Mouse (Mus musculus) forebrain, embryonic 14.5 days (tissue): ENCODE results near the gene Hacd2. TPM values are rescaled to one million over a fixed set of nuclear protein-coding genes. Genes with fewer than 3 reads are reported as not detected.

Source experiments
- ATAC-seq: fragments of 200-750 bp; cut with Nextera tagmentation; 2 replicates; pipeline ENCODE4 v1.8.0; 2017; ENCODE audit warnings: mild to moderate bottlenecking, moderate library complexity
- DNase-seq: peaks from one replicate; pipeline ENCODE4 v3.0.0-alpha.2; 2015; ENCODE audit warnings: low spot score
- H3K27ac ChIP-seq: fragments of 300-500 bp; sonication (generic); 2 replicates; pipeline ENCODE4 v1.5.1; 2014; ENCODE audit warnings: low read depth, mild to moderate bottlenecking, control low read depth, low read length, moderate library complexity
- H3K27me3 ChIP-seq: fragments of 300-500 bp; sonication (generic); replicated peaks from 2 replicates; pipeline ENCODE4 v1.6.1; 2014; ENCODE audit warnings: low read length, control low read depth, mixed read lengths; ENCODE audit not compliant: control insufficient read depth, insufficient read depth
- H3K36me3 ChIP-seq: fragments of 300-500 bp; sonication (generic); 2 replicates; pipeline ENCODE4 v1.6.1; 2014; ENCODE audit warnings: low read length, control low read depth; ENCODE audit not compliant: control insufficient read depth, insufficient read depth
- H3K4me1 ChIP-seq: fragments of 300-500 bp; sonication (generic); 2 replicates; pipeline ENCODE4 v1.6.1; 2014; ENCODE audit warnings: antibody characterized with exemption, low read length, control low read depth; ENCODE audit not compliant: control insufficient read depth, insufficient read depth
- H3K4me2 ChIP-seq: fragments of 300-500 bp; sonication (generic); 2 replicates; pipeline ENCODE4 v1.6.1; 2014; ENCODE audit warnings: mild to moderate bottlenecking, control low read depth, low read length
- H3K4me3 ChIP-seq: fragments of 300-500 bp; sonication (generic); 2 replicates; pipeline ENCODE4 v1.5.1; 2014; ENCODE audit warnings: low read depth, low read length, control low read depth
- H3K9ac ChIP-seq: fragments of 300-500 bp; sonication (generic); 2 replicates; pipeline ENCODE4 v1.6.1; 2014; ENCODE audit warnings: mild to moderate bottlenecking, low read length, control low read depth, moderate library complexity
- H3K9me3 ChIP-seq: fragments of 300-500 bp; sonication (generic); replicated peaks from 2 replicates; pipeline ENCODE4 v1.6.1; 2016; ENCODE audit warnings: low read length, control low read depth, mixed read lengths; ENCODE audit not compliant: control insufficient read depth
- WGBS: fragments of 180-500 bp; shearing (Covaris S2); extraction: QIAGEN DNeasy Blood & Tissue Kit; methylation state at CpG from one replicate; pipeline ENCODE4 v1.1.7; 2014; 5-methylcytosine and 5-hydroxymethylcytosine counted together
- polyA plus RNA-seq: library from polyadenylated mRNA; unstranded; fragments of >200 nt; fragmentation: Nextera tagmentation; extraction: Ambion mirVana; gene quantifications from 2 replicates; pipeline ENCODE4 v1.2.1, GENCODE M21; 2014

Gene Hacd2
- polyA plus RNA-seq, 1 experiment from 2014 or later = 32.1 TPM

DNA sequence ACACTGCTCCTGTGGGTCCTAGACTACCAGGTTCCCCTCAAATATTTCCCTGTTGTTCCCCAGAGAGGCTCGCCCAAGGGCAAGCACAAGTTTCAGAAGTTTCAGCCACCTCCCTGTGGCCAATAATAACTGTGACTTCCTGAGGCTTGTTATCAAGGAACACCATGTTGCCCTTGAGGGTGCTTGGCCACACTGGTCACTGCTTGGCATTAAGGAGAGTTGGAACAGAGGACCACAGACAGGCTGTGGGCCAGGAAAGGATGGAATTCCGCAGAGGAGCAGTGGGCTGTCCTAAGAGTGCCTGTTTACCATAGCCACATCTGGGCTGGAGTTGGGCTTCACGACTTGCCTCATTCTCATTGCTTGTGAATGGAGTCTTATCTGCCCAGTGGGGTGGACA is 107.9 kb downstream of the Hacd2 start:
- no peaks in the 10 kb centered on the region for H3K36me3 ChIP-seq
- no peak overlapping the region for H3K4me3 ChIP-seq
- no peaks in the 10 kb centered on the region for H3K9me3 ChIP-seq
- no peak overlapping the region for H3K9ac ChIP-seq
- no peak overlapping the region for H3K27ac ChIP-seq
- no peak overlapping the region for H3K4me2 ChIP-seq
- H3K27me3 ChIP-seq = no peaks in the 10 kb centered on the region
- whole genome bisulfite sequencing = 88% methylated on average over 3 of the region's 3 CpGs
- no peaks in the 10 kb centered on the region for H3K4me1 ChIP-seq
- DNase-seq (no peak), ATAC-seq (no peak)

DNA sequence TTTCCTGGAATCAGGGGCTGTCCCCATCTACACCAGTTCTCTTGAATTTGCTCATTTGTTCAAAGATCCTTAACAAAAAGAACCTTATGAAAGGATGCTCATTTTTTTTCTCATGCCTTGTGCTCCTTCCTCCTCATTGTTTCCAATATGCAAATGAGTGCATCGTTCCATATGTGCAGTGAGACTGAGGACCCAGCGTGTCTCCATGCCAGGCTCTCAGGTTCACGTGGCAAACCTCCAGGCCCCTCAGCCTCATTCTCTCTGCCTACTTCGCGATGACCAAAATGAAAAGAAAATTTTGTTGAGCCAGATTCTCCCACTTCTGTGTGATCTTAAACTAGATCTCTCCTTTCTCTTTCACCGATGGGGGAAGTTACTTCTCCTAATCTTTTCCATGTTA is 117.2 kb downstream of the Hacd2 start:
- Histone ChIP-seq H3K4me1 (peaks cover 17% of the 10 kb centered on the region), H3K4me3 (no peak overlapping the region), H3K27ac (no peak overlapping the region), H3K4me2 (no peak overlapping the region), H3K9ac (no peak overlapping the region), H3K9me3 (no peaks in the 10 kb centered on the region), H3K27me3 (no peaks in the 10 kb centered on the region), H3K36me3 (no peaks in the 10 kb centered on the region)
- ATAC-seq (peak; percentile 65; the same call in 1 of the 2 replicates), DNase-seq (peak; percentile 65)
- WGBS = 17% methylated on average over 6 of the region's 6 CpGs

DNA sequence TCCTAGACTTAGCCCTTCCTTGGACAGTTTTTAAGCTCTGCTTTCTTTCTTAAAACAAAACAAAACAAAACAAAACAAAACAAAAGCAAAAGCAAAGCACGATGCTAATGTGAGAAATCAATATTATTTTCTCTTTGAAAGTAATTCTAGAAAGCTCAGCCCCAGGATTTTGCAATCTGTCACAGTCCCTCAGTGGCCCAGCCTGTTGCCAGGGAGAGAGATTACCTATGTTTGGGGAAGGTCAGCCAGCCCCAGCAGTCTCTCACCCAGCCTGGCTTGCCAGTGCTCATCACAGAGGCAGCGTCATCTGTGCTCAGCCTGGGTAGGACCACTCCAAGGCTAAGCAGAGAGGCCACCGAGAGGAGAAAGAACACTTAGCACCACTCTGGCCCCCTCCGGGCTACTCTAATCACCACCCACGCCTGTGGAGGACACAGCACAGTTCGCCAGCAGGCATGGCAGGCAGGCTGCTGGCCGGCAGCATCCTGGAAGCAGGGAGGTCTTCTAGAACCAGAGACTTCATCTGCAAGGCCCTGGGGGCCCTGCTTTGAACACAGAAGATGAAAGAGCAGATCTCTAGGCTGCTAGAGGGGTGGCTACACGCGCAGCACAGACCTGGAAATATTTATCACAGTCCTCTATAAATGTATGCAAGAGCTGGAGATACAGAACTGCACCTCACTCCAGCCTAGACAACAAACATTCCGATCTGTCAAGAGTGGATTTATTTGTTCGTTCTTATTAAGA is 117.8 kb downstream of the Hacd2 start:
- Histone ChIP-seq H3K9me3 (no peaks in the 10 kb centered on the region), H3K4me3 (no peak overlapping the region), H3K27me3 (no peaks in the 10 kb centered on the region), H3K36me3 (no peaks in the 10 kb centered on the region), H3K4me2 (peak overlapping the region; percentile 22; the same call in 1 of the 2 replicates), H3K9ac (peak overlapping the region; percentile 25; the same call in 1 of the 2 replicates), H3K4me1 (peaks cover 17% of the 10 kb centered on the region), H3K27ac (peak overlapping the region; percentile 64; the same call in 1 of the 2 replicates)
- ATAC-seq (peak; percentile 85), DNase-seq (peak; percentile 59)
- 13% methylated on average over 11 of the region's 11 CpGs for WGBS

DNA sequence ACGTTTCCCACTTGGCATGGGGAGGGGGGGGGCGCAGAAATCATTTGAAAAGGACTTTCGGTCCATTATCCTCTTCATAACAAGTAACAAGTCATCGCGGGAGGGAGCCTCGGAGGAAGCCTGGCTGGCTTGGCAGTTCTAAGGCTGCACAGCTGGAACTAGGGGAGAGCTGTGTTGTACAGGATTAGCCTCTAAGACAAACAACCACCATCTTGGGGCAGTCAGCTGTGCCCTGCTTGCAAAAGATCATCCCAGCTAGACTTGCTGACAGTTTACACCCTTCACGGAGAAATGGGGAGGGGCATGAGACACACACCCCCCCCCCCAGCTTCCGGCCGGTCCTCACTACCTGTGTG is 118.4 kb downstream of the Hacd2 start:
- peak overlapping the region; percentile 22; the same call in 1 of the 2 replicates for H3K4me2 ChIP-seq
- no peak overlapping the region for H3K4me3 ChIP-seq
- H3K27me3 ChIP-seq = no peaks in the 10 kb centered on the region
- H3K27ac ChIP-seq = peak overlapping the region; percentile 64; the same call in 1 of the 2 replicates
- 24% methylated on average over 9 of the region's 9 CpGs for WGBS
- ATAC-seq (peak; percentile 28; the same call in 1 of the 2 replicates), DNase-seq (peak; percentile 52)
- H3K9me3 ChIP-seq = no peaks in the 10 kb centered on the region
- H3K4me1 ChIP-seq = peaks cover 17% of the 10 kb centered on the region
- no peaks in the 10 kb centered on the region for H3K36me3 ChIP-seq
- H3K9ac ChIP-seq = peak overlapping the region; percentile 25; the same call in 1 of the 2 replicates

DNA sequence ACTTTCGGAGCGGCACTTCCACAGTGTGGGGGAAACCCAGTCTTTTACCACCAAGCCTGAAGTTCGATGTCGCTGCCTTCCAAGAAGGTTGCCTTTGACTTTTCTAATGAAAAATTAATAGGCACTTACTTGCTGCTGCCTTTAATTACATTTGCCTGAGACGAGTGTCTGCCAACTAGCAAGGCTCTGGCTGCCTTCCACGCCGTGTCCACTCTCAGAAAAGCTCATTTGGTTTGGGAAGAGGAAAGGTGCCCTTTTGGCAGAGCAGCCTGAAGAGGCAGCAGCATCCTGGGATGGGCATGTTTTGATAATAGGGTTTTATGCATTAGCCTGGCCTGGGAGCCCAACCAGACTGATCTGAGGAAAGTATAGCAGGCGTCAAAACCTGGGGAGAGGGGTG is 119.6 kb downstream of the Hacd2 start:
- no peaks in the 10 kb centered on the region for H3K27me3 ChIP-seq
- ATAC-seq (no peak), DNase-seq (peak; percentile 17)
- 73% methylated on average over 8 of the region's 8 CpGs for WGBS
- H3K9me3 ChIP-seq = no peaks in the 10 kb centered on the region
- H3K4me2 ChIP-seq = no peak overlapping the region
- H3K9ac ChIP-seq = no peak overlapping the region
- H3K27ac ChIP-seq = no peak overlapping the region
- H3K4me1 ChIP-seq = peaks cover 17% of the 10 kb centered on the region
- no peak overlapping the region for H3K4me3 ChIP-seq
- H3K36me3 ChIP-seq = no peaks in the 10 kb centered on the region

DNA sequence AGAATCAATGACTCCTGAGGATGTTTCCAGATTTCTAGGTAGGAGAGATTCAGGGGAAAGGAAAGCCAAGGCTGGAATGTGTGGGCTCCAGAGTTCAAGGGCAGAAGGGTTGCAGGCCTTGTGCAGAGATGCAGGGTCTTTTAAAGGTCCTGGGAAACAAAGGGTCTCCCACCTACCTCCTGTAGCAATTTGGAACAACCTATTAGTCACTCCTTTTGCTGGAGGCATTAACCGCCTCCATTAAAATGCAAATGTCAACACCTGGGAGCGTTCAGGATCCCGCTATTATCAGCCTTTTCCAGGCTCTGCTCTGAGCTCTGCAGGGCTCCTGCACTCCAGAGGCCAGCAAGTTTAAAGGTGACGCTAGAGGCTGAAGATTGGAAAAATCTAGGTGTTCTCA is 123.9 kb downstream of the Hacd2 start:
- no peak for DNase-seq
- Histone ChIP-seq H3K36me3 (no peaks in the 10 kb centered on the region), H3K4me2 (no peak overlapping the region), H3K27me3 (no peaks in the 10 kb centered on the region), H3K9me3 (no peaks in the 10 kb centered on the region), H3K4me3 (no peak overlapping the region), H3K9ac (no peak overlapping the region), H3K27ac (no peak overlapping the region), H3K4me1 (peaks cover 3% of the 10 kb centered on the region; the same call in 1 of the 2 replicates)
- 13% methylated on average over 4 of the region's 4 CpGs for WGBS
- no peak for ATAC-seq

DNA sequence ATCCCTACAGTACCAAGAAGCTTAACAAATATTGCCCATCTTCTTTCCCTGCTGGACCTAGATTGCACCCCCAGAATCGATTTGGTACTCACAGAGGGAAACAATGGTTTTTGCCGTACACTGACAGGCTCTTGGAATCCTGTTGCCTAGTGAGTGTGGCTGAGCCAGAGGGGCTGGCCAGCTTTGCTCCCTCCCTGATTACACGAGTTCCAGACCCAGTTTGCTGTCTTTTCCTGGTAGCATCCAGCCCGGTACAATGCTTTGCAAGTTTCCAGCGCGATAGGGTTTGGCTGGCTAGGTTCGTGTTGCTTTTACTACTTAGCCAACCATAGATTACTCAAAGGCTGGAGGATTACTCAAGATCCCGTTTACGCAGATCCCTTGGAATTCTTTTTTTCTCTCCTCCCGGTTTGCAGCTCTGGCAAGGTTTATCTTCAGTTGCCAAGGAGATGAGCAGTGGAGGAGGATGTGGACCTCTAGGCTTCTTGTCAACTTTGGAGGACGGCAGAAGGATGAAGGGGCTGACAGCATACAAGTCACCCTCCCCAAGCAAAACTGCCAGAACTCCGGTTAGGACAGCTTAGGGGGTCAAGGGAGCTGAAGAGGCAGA is 131.0 kb downstream of the Hacd2 start:
- 0 out of 2 replicates have a peak overlapping the region, but pooled peaks have one; percentile 80 for H3K4me3 ChIP-seq
- ATAC-seq (no peak), DNase-seq (peak; percentile 29)
- no peak overlapping the region for H3K4me2 ChIP-seq
- H3K9me3 ChIP-seq = no peaks in the 10 kb centered on the region
- WGBS = 3% methylated on average over 12 of the region's 12 CpGs
- H3K4me1 ChIP-seq = peaks cover 13% of the 10 kb centered on the region
- H3K27ac ChIP-seq = no peak overlapping the region
- H3K27me3 ChIP-seq = peaks cover 39% of the 10 kb centered on the region
- H3K36me3 ChIP-seq = no peaks in the 10 kb centered on the region
- no peak overlapping the region for H3K9ac ChIP-seq

DNA sequence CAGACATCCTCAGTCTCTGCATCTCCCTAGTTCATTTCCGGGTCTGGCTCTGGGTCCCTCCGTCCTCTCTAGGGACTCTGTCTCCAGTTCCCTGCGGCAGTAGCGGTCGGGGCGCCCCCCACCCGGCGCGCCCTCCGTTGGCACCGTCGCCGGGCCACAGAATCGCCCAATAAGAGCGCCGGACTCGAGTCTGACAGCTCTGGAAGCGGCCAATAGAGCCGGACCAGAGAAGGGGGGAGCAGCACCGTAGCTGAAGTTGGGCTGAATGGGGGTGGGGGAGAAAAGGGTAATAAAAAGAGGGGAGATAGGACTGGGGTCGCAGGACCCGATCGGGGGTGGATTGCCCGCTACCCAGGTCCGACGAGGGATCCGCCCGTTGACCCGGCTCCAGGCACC is 132.0 kb downstream of the Hacd2 start:
- DNase-seq (peak; percentile 83), ATAC-seq (peak; percentile 82)
- Histone ChIP-seq H3K36me3 (no peaks in the 10 kb centered on the region), H3K4me1 (peaks cover 14% of the 10 kb centered on the region), H3K9me3 (no peaks in the 10 kb centered on the region), H3K27me3 (peaks cover 39% of the 10 kb centered on the region), H3K4me2 (peak overlapping the region; percentile 90), H3K27ac (peak overlapping the region; percentile 84), H3K9ac (peak overlapping the region; percentile 84), H3K4me3 (peak overlapping the region; percentile 80)
- under 1% methylated on average over 29 of the region's 29 CpGs for WGBS
